Mouse (Mus musculus): ENCODE measurements around the gene Gbf1. TPM values are rescaled to one million over a fixed set of nuclear protein-coding genes. Genes with fewer than 3 reads are reported as not detected.
A peak's percentile ranks its signal among the peaks of the same experiment; 100 is the strongest.

Gene Gbf1
- total RNA-seq, 2 experiments from 2014 or later: 84.6 to 86.4 TPM

- DNase-seq (ENCODE audit: low spot score in 2 of 2): peak in 1 of 2 experiments; percentile 30
These were observed 162.8 kb downstream of the Gbf1 start for GRCm38 (mm10) chr19:46314872-46315742.

- peak in 1 of 2 experiments; percentile 6 for DNase-seq (ENCODE audit: low spot score in 2 of 2)
These were observed 163.7 kb downstream of the Gbf1 start for GRCm38 (mm10) chr19:46315752-46316610.

- peak; percentile 81 to 89 for DNase-seq (ENCODE audit: low spot score in 2 of 2)
These were observed 164.7 kb downstream of the Gbf1 start for GRCm38 (mm10) chr19:46316846-46317545.

- no peak for DNase-seq (ENCODE audit: low spot score in 2 of 2)
These were observed 165.2 kb downstream of the Gbf1 start for GRCm38 (mm10) chr19:46317546-46317885.

- DNase-seq (ENCODE audit: low spot score in 2 of 2): peak; percentile 58 to 71
These were observed 165.7 kb downstream of the Gbf1 start for GRCm38 (mm10) chr19:46318031-46318471.

- peak; percentile 94 to 96 for DNase-seq (ENCODE audit: low spot score in 2 of 2)
These were observed 166.5 kb downstream of the Gbf1 start for GRCm38 (mm10) chr19:46318586-46319378.

GRCm38 (mm10) chr19:46320076-46320785, 167.9 kb downstream of the Gbf1 start:
- no peak for DNase-seq (ENCODE audit: low spot score in 2 of 2)

GRCm38 (mm10) chr19:46321101-46321943, 169.0 kb downstream of the Gbf1 start:
- no peak for DNase-seq (ENCODE audit: low spot score in 2 of 2)

- DNase-seq (ENCODE audit: low spot score in 2 of 2): no peak
These were observed 170.1 kb downstream of the Gbf1 start for GRCm38 (mm10) chr19:46322144-46322995.

- no peak for DNase-seq (ENCODE audit: low spot score in 2 of 2)
These were observed 170.8 kb downstream of the Gbf1 start for GRCm38 (mm10) chr19:46322996-46323572.

GRCm38 (mm10) chr19:46323716-46324115, 171.4 kb downstream of the Gbf1 start:
- DNase-seq (ENCODE audit: low spot score in 2 of 2): no peak

GRCm38 (mm10) chr19:46324366-46324765, 172.1 kb downstream of the Gbf1 start:
- no peak for DNase-seq (ENCODE audit: low spot score in 2 of 2)

GRCm38 (mm10) chr19:46324918-46325317, 172.6 kb downstream of the Gbf1 start:
- DNase-seq (ENCODE audit: low spot score in 2 of 2): no peak

- no peak for DNase-seq (ENCODE audit: low spot score in 2 of 2)
These were observed 173.9 kb downstream of the Gbf1 start for GRCm38 (mm10) chr19:46326019-46326755.

GRCm38 (mm10) chr19:46326756-46327305, 174.5 kb downstream of the Gbf1 start, which contains the start of gene Psd:
Gene Psd (minus strand): TSS chr19:46327156.
- DNase-seq (ENCODE audit: low spot score in 2 of 2): peak; percentile 66 to 75

- DNase-seq (ENCODE audit: low spot score in 2 of 2): no peak
These were observed 175.3 kb downstream of the Gbf1 start for GRCm38 (mm10) chr19:46327531-46328064.

Data from left cerebral cortex, adult 18-20 months (tissue).